Mouse (Mus musculus) megakaryocyte, embryonic 14.5 days (primary cell): ENCODE data around the gene Zbtb17. TPM values are rescaled to one million over a fixed set of nuclear protein-coding genes. Genes with fewer than 3 reads are reported as not detected.

Source experiments
- H3K27me3 ChIP-seq: replicated peaks from 2 replicates; pipeline ENCODE3; 2012; ENCODE audit warnings: inconsistent platforms
- H3K36me3 ChIP-seq: replicated peaks from 2 replicates; pipeline ENCODE3; 2012; ENCODE audit warnings: low read length, inconsistent platforms, mixed read lengths
- H3K4me1 ChIP-seq: 2 replicates; pipeline ENCODE4 v1.6.1; 2012; ENCODE audit warnings: inconsistent platforms
- H3K4me3 ChIP-seq: replicated peaks from 2 replicates; pipeline ENCODE3; 2012; ENCODE audit warnings: moderate library complexity, mild to moderate bottlenecking, inconsistent platforms
- H3K9me3 ChIP-seq: 2 replicates; pipeline ENCODE4 v1.6.1; 2012; ENCODE audit warnings: inconsistent platforms
- FLI1 ChIP-seq: IDR thresholded peaks from 2 replicates; pipeline ENCODE4 v1.6.1; 2012; ENCODE audit warnings: low read length, inconsistent platforms, mixed read lengths
- GATA1 ChIP-seq: IDR thresholded peaks from 3 replicates; pipeline ENCODE4 v1.6.1; 2012; ENCODE audit warnings: mixed read lengths, low read length, inconsistent platforms, borderline replicate concordance
- polyA plus RNA-seq: library from polyadenylated mRNA; stranded (reverse); fragments of >175 nt; gene quantifications from 2 replicates; pipeline ENCODE4 v1.2.3, GENCODE M21; 2012; ENCODE audit warnings: low replicate concordance; ENCODE audit not compliant: insufficient read depth

Zbtb17 gene
- polyA plus RNA-seq: 32.4 and 41.2 TPM in 2 replicates

DNA sequence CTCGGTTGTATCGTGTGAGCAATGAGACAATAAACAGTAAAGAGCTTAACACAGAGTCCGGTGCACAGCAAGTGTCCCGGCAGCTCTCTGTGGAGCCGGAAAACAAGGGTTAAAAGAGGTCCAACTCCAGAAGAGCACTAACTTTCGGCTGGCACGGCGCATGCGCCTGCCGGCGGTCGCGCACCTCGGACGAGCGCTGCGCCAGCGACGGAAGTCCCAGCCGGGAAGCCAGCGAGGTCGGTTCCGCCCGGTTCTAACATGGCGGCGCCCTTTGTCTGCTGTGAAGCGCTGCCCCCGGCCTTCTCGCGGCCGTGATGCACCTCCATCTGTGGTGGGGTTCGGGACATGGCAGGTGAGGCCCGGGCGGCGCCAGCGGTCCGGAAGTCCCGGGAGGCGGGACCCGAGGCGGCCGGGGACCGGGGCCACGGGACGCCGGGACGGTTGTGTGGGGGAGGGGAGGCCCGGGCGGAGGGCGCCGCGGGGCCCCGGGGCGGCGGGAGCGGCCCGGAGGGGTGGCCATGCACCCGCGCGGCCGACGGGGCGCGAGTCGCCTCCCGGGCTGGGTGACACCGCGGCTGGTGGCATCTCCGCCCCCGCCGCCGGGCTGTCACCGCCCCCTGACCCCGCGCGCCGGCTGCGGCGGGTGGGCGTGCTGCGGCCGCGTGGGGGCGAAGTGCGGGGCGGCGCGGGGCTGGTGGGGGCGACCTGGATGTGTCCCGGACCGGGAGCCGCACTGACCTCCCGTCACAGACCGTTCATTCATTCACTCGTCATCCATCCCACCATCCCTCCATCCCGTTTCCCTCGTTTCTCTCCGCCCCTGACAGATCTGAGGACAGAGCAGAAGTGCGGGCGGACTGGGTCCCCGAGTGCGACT, at the start of gene Zbtb17:
Gene Zbtb17 (plus strand): TSS at position 204 of the 877 bp plus-strand sequence.
- Histone ChIP-seq H3K4me3 (peak within 1 kb of the TSS; percentile 98), H3K27me3 (no peaks in the 10 kb centered on the region), H3K9me3 (no peaks in the 10 kb centered on the region), H3K36me3 (peaks cover 33% of the 10 kb centered on the region), H3K4me1 (peaks cover 46% of the 10 kb centered on the region)
- TF ChIP-seq FLI1 (0 out of 2 replicates have a peak, but pooled peaks have one; percentile 23), GATA1 (no peak)

DNA sequence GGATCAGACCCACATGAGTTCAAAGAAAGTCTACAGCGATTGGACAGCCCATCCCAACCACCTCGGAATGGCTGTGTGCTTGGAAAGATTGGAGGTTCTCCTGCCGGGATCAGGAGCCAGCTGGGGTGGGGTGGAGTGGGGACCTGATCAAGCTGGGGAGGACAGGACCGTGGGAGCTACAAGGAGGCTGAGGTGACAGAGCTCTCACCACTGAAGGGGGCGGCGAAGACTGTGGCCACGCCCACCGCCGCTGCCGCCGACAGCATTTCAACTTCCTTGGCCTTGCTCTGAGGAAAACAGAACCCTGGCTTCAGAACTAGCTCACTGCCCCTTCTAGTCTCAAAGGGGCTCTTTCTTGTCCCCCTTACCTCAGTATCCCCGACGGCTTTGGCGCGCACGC, 49.7 kb upstream of the Zbtb17 start:
- no peak for TF ChIP-seq FLI1
- no peak for TF ChIP-seq GATA1
- H3K4me3 ChIP-seq: no peak overlapping the region
- H3K4me1 ChIP-seq: peaks cover 3% of the 10 kb centered on the region; the same call in 1 of the 2 replicates
- H3K36me3 ChIP-seq: no peaks in the 10 kb centered on the region
- H3K9me3 ChIP-seq: no peaks in the 10 kb centered on the region
- H3K27me3 ChIP-seq: peaks cover 71% of the 10 kb centered on the region

DNA sequence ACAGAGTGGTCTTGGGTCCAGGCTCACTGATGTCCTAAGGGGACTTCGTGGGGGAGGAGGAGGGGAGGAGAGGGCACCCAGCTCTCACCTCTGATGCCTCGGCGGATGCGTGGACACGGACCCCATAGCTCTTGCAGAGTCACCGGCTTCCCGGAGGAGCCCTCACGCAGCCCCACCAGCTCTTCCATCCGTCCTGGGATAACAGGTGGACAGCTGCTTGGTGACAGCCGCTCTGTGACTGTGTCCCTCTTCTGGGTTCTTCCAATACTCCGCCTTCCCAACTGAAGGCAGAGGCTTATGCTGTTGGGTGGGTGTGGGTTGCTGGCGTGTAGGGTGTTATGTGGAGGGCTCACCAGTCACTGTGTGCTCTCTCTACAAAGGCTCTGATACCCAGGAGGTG, 46.6 kb upstream of the Zbtb17 start:
- H3K9me3 ChIP-seq: no peaks in the 10 kb centered on the region
- TF ChIP-seq GATA1 (no peak), FLI1 (no peak)
- peaks cover 3% of the 10 kb centered on the region; the same call in 1 of the 2 replicates for H3K4me1 ChIP-seq
- peaks cover 52% of the 10 kb centered on the region for H3K27me3 ChIP-seq
- H3K4me3 ChIP-seq: no peak overlapping the region
- no peaks in the 10 kb centered on the region for H3K36me3 ChIP-seq

DNA sequence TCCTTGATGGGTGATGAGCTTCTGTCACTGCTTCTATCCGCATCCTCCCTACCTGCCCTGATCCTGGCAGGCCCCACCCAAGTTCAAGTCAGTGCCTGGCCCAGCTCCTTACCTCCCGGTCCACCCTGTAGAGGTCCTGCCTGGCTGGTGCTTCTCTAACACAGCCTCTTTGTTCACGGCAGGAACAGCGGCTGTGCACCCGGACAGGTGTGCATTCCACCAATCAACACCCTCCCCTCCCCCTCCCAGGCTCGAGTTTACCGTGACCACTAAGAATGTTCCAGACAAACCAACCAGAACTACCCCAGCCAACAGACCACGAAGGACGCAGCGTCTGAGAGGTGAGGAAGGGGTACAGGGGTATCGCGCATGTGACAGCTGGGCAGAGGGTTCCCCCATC, 45.9 kb upstream of the Zbtb17 start, which contains the start of gene Clcnka:
Gene Clcnka (minus strand): TSS at position 180 of the 400 bp plus-strand sequence.
- H3K36me3 ChIP-seq: no peaks in the 10 kb centered on the region
- peaks cover 3% of the 10 kb centered on the region; the same call in 1 of the 2 replicates for H3K4me1 ChIP-seq
- peaks cover 48% of the 10 kb centered on the region for H3K27me3 ChIP-seq
- TF ChIP-seq GATA1 (no peak), FLI1 (no peak)
- no peak within 1 kb of the TSS for H3K4me3 ChIP-seq
- no peaks in the 10 kb centered on the region for H3K9me3 ChIP-seq

DNA sequence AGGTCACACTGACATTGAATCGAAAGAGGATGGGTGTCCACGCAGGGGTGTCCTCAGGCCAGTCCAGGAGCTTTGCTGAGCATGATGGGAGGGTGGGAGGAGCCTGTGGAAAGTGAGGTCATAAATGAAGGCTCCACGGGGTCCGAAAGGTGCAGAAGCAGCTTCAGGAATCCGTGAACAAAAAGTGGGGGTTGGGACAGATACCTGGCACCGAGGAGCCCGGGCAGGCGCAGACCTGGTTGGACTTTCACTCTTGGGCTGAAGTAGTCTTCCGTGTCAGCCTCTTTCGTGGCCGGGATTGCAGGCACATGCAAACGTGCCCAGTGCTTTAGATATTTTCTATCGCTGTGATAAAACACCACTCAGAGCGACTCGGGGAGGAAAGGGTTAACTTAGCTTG, 44.3 kb upstream of the Zbtb17 start:
- Histone ChIP-seq H3K9me3 (no peaks in the 10 kb centered on the region), H3K36me3 (no peaks in the 10 kb centered on the region), H3K4me1 (peaks cover 11% of the 10 kb centered on the region), H3K4me3 (no peak overlapping the region), H3K27me3 (peaks cover 52% of the 10 kb centered on the region)
- TF ChIP-seq FLI1 (no peak), GATA1 (no peak)

DNA sequence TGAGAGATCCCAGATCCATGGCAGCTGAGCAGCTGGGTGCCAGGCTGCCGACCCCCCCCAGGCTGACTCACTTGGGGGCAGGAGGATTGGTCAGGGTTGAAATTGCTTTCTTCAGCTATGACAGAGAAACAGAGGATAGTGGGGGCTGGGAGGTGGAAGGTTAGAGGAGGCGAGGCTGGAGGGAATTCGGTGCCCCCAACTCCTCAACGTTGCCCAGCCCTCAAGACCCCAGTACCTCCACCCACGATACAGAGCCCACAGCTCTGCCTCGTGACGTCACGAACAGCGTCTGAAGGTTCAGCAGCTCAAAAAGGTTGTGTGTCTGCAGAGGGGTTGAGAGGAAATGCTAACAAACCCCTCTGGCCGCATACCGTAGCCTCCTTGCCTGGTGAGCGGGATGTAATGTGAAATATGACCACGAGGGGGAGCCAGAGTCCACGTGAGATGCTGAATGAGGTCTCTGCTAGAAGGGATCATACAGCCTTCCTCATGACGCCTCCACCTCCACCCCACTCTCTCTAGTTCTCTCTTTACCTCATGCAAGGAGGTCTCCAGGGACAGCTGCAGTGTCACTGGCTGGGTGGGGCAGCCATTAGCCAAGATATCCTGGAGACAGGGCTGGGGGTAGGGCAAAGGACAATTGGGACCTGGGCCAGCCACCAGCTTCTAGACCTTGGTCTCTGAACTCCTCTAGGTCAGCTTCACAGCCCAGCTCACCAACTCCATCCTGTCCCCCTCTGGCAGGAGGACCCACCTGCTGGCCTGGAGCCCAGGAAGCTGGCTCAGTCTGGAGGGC, 39.7 kb upstream of the Zbtb17 start:
- H3K36me3 ChIP-seq: no peaks in the 10 kb centered on the region
- no peak overlapping the region for H3K4me3 ChIP-seq
- peaks cover 59% of the 10 kb centered on the region for H3K27me3 ChIP-seq
- peaks cover 25% of the 10 kb centered on the region for H3K4me1 ChIP-seq
- no peak for TF ChIP-seq GATA1
- TF ChIP-seq FLI1: no peak
- H3K9me3 ChIP-seq: no peaks in the 10 kb centered on the region

DNA sequence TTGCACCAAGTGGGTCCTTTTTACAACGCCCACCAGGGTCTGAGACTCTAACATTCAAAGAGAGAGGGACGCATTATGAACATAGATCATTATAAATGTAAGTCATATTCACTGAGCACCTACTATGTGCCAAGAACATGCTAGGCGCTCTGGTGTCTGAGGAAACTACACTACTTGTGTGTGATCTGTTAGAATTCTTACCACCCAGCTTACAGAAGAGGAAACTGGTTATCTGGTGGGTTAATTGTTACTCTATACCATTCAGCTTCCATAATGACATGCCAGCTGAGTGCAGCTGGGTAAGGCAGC, 39.2 kb upstream of the Zbtb17 start:
- no peak overlapping the region for H3K4me3 ChIP-seq
- peaks cover 61% of the 10 kb centered on the region for H3K27me3 ChIP-seq
- H3K36me3 ChIP-seq: no peaks in the 10 kb centered on the region
- TF ChIP-seq FLI1: no peak
- no peak for TF ChIP-seq GATA1
- peaks cover 25% of the 10 kb centered on the region for H3K4me1 ChIP-seq
- no peaks in the 10 kb centered on the region for H3K9me3 ChIP-seq

DNA sequence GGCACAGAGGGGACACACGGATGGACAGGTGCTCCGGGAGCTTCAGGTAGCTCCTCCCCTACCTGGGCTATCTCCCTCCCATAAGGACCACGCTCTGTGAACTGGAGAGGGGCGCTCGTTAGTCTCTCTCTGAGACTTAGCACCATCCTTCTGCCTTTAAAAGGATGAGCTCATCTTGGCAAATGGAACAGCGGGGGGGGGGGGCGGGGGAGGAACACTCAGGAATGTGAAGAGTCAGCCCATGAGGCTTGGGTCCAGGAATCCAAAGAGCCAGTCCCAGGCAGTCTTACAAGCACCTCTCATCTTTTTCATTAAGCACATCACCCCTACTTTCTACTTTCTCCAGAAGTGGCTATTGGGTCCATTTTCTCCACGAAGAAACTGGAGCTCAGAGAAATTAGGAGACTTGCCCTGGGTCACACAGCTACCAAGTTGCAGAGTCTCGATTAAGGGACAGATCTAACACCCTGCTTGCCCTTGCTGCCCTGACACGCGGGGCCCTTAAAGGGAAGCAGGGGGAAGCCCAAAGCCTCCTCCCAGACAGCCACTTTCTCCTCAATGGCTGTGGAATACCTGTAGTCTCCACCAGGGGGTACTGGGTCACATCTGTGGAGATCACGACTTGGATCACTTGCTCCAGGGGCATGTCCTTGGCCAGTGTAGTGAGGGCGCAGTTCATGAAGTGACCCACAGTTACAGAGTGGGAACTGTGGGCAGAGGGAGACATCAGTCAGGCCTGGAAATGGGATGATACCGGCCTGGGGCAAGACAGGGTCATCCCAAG, 37.7 kb upstream of the Zbtb17 start:
- peaks cover 69% of the 10 kb centered on the region for H3K27me3 ChIP-seq
- no peaks in the 10 kb centered on the region for H3K36me3 ChIP-seq

DNA sequence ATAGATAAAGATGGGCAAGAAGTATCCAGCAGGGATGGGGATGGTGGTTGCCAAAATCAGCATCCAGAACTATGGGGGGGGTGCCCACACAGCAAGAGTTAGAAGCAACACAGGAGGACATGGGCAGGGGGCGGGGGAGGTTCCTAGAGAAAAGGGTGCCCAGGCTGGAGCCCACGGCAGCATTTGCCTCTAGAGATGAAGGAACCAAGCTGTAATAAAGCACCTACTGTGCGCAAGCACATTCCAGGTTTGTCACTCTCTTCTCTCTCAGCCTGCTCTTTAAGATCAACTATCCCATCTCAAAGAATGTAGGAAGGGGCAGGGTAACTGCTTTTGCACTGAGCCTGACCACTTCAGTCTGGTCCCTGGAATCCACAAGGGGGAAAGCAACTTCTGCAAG, 35.9 kb upstream of the Zbtb17 start:
- H3K36me3 ChIP-seq: no peaks in the 10 kb centered on the region
- H3K27me3 ChIP-seq: peaks cover 78% of the 10 kb centered on the region
- H3K4me3 ChIP-seq: no peak overlapping the region
- TF ChIP-seq GATA1 (no peak), FLI1 (no peak)
- H3K9me3 ChIP-seq: peaks cover 10% of the 10 kb centered on the region
- H3K4me1 ChIP-seq: peaks cover 29% of the 10 kb centered on the region

More for the DNA sequence above, 37.7 kb upstream of the Zbtb17 start:
- Histone ChIP-seq H3K4me1 (peaks cover 29% of the 10 kb centered on the region), H3K9me3 (no peaks in the 10 kb centered on the region), H3K4me3 (no peak overlapping the region)
- TF ChIP-seq GATA1 (no peak), FLI1 (no peak)
